ENCODE assay signal across 8 mouse cellular contexts in genomic region chr11:94549691-94550441, GRCm38 (mm10). TPM values are rescaled to one million over a fixed set of nuclear protein-coding genes. Genes with fewer than 3 reads are reported as not detected.
DNase-seq lines count a peak whose midpoint lies in the region; ATAC-seq lines count a peak whose summit lies in the region.

No protein-coding gene starts in this region.

- peaks cover 12% of the 10 kb centered on the region for H3K4me1 ChIP-seq in heart, embryonic 12.5 days (replicated peaks)
- H3K4me1 ChIP-seq in embryonic facial prominence, embryonic 15.5 days, result peaks cover 22% of the 10 kb centered on the region
- H3K4me1 ChIP-seq in liver, embryonic 11.5 days (replicated peaks; ENCODE audit: control insufficient read depth, insufficient read depth, low read length), result peaks cover 9% of the 10 kb centered on the region; the same call in 1 of the 2 replicates

- 0 out of 2 replicates have a peak overlapping the region, but pooled peaks have one; percentile 90 for H3K4me2 ChIP-seq in heart, embryonic 12.5 days
- 0 out of 2 replicates have a peak overlapping the region, but pooled peaks have one; percentile 74 for H3K4me2 ChIP-seq in embryonic facial prominence, embryonic 15.5 days (replicated peaks)
- peak overlapping the region; percentile 97 for H3K4me2 ChIP-seq in liver, embryonic 11.5 days

- intact Hi-C loops in heart, postnatal 14 days (cut with DNase I), result loop anchor here (2.0 to 5.0 kb wide), 2 partner anchors 52 to 167 kb away; partner anchors contain the start of gene Acsf2

- H3K9me3 ChIP-seq in heart, embryonic 12.5 days (replicated peaks), result 0 out of 2 replicates have a peak, but pooled peaks cover 3% of the 10 kb centered on the region
- no peaks in the 10 kb centered on the region for H3K9me3 ChIP-seq in embryonic facial prominence, embryonic 15.5 days (replicated peaks)
- H3K9me3 ChIP-seq in liver, embryonic 11.5 days (ENCODE audit: control insufficient read depth, low read length), result no peaks in the 10 kb centered on the region

- H3K27me3 ChIP-seq in heart, embryonic 12.5 days (replicated peaks), result no peaks in the 10 kb centered on the region
- no peaks in the 10 kb centered on the region for H3K27me3 ChIP-seq in embryonic facial prominence, embryonic 15.5 days
- no peaks in the 10 kb centered on the region for H3K27me3 ChIP-seq in liver, embryonic 11.5 days (replicated peaks; ENCODE audit: control insufficient read depth, insufficient read depth, low read length)

- H3K36me3 ChIP-seq in heart, embryonic 12.5 days, result peaks cover 3% of the 10 kb centered on the region
- 0 out of 2 replicates have a peak, but pooled peaks cover 2% of the 10 kb centered on the region for H3K36me3 ChIP-seq in embryonic facial prominence, embryonic 15.5 days
- no peaks in the 10 kb centered on the region for H3K36me3 ChIP-seq in liver, embryonic 11.5 days (ENCODE audit: control insufficient read depth, insufficient read depth, low read length)

- 0 out of 2 replicates have a peak overlapping the region, but pooled peaks have one; percentile 75 for H3K27ac ChIP-seq in heart, embryonic 12.5 days (ENCODE audit: poor library complexity, severe bottlenecking)
- H3K27ac ChIP-seq in embryonic facial prominence, embryonic 15.5 days (replicated peaks), result peak overlapping the region; percentile 93
- no peak overlapping the region for H3K27ac ChIP-seq in liver, embryonic 11.5 days (ENCODE audit: low read depth, low read length)

- no peak overlapping the region for H3K4me3 ChIP-seq in heart, embryonic 12.5 days
- no peak overlapping the region for H3K4me3 ChIP-seq in embryonic facial prominence, embryonic 15.5 days (replicated peaks)
- no peak overlapping the region; the same call in 1 of the 2 replicates for H3K4me3 ChIP-seq in liver, embryonic 11.5 days (ENCODE audit: low read depth, low read length)

- no peak for ATAC-seq in heart, embryonic 12.5 days (ENCODE audit: insufficient number of reproducible peaks, low FRiP score)
- no peak for ATAC-seq in embryonic facial prominence, embryonic 15.5 days (ENCODE audit: insufficient number of reproducible peaks, low FRiP score, low TSS enrichment, low read depth)
- no peak for ATAC-seq in liver, embryonic 11.5 days (replicated peaks; ENCODE audit: low FRiP score)

- no peak for DNase-seq in heart, postnatal 14 days
- DNase-seq in A20 (ENCODE audit: low read depth, low spot score), result peak; percentile 11
- DNase-seq in liver, embryonic 11.5 days (ENCODE audit: low spot score), result no peak
- no peak for DNase-seq in ovary, adult 18-20 months (ENCODE audit: low spot score)
- DNase-seq in gastrocnemius, adult 8-10 months (ENCODE audit: low spot score in 2 of 2), result no peak
- no peak for DNase-seq in lung, postnatal 36 days

- WGBS in heart, embryonic 12.5 days, result 70% methylated on average over 10 of the region's 10 CpGs
- WGBS in embryonic facial prominence, embryonic 15.5 days, result 56% methylated on average over 10 of the region's 10 CpGs
- WGBS in liver, embryonic 11.5 days, result 61% methylated on average over 10 of the region's 10 CpGs

- H3K9ac ChIP-seq in heart, embryonic 12.5 days, result 0 out of 2 replicates have a peak overlapping the region, but pooled peaks have one; percentile 7
- no peak overlapping the region for H3K9ac ChIP-seq in embryonic facial prominence, embryonic 15.5 days
- no peak overlapping the region for H3K9ac ChIP-seq in liver, embryonic 11.5 days (ENCODE audit: low read depth, low read length)

RNA-seq across cellular contexts. Expression of gene Rsad1, which starts 0.8 kb away (rescaled TPM):
- polyA plus RNA-seq in heart, embryonic 12.5 days (2016; fragmentation: Nextera tagmentation; extraction: Ambion mirVana), result 5.1 and 5.5 TPM in 2 replicates
- 1 to 10 TPM; 9.4 to 9.6 TPM for total RNA-seq in heart, postnatal 14 days (2021)
- polyA plus RNA-seq in embryonic facial prominence, embryonic 15.5 days (2015; fragmentation: Nextera tagmentation; extraction: Ambion mirVana), result 4.3 and 5.4 TPM in 2 replicates
- 3.9 and 4.1 TPM in 2 replicates for polyA plus RNA-seq in liver, embryonic 11.5 days (2014; fragmentation: Nextera tagmentation; extraction: Ambion mirVana)
- 1 to 10 TPM; 4.0 to 5.1 (median 4.4) TPM for total RNA-seq in gastrocnemius, adult 8-10 months (2022)

RNA-seq across cellular contexts. Expression of gene Chad, which starts 15.0 kb away (rescaled TPM):
- polyA plus RNA-seq in heart, embryonic 12.5 days (2016; fragmentation: Nextera tagmentation; extraction: Ambion mirVana), result 0.36 TPM in 1 of 2 replicates, not detected in the other
- total RNA-seq in heart, postnatal 14 days (2021), result 1 to 10 TPM in 1 of 2 experiments, under 1 TPM in 1; 0.22 to 2.4 TPM
- 7.5 and 12.0 TPM in 2 replicates for polyA plus RNA-seq in embryonic facial prominence, embryonic 15.5 days (2015; fragmentation: Nextera tagmentation; extraction: Ambion mirVana)
- 0.16 and 0.25 TPM in 2 replicates for polyA plus RNA-seq in liver, embryonic 11.5 days (2014; fragmentation: Nextera tagmentation; extraction: Ambion mirVana)
- total RNA-seq in gastrocnemius, adult 8-10 months (2022), result 10 to 100 TPM in 2 of 4 experiments, 1 to 10 TPM in 2; 3.0 to 32.8 (median 13.1) TPM

RNA-seq across cellular contexts. Expression of gene Mycbpap, which starts 28.3 kb away (rescaled TPM):
- polyA plus RNA-seq in heart, embryonic 12.5 days (2016; fragmentation: Nextera tagmentation; extraction: Ambion mirVana), result 9.1 and 11.5 TPM in 2 replicates
- total RNA-seq in heart, postnatal 14 days (2021), result 1 to 10 TPM; 1.4 to 2.1 TPM
- 4.0 and 5.8 TPM in 2 replicates for polyA plus RNA-seq in embryonic facial prominence, embryonic 15.5 days (2015; fragmentation: Nextera tagmentation; extraction: Ambion mirVana)
- 0.84 and 1.1 TPM in 2 replicates for polyA plus RNA-seq in liver, embryonic 11.5 days (2014; fragmentation: Nextera tagmentation; extraction: Ambion mirVana)
- total RNA-seq in gastrocnemius, adult 8-10 months (2022), result not detected

RNA-seq across cellular contexts. Expression of gene Epn3, which starts 50.1 kb away (rescaled TPM):
- 14.4 and 14.5 TPM in 2 replicates for polyA plus RNA-seq in heart, embryonic 12.5 days (2016; fragmentation: Nextera tagmentation; extraction: Ambion mirVana)
- 10 to 100 TPM; 19.9 to 24.0 TPM for total RNA-seq in heart, postnatal 14 days (2021)
- 11.7 and 11.8 TPM in 2 replicates for polyA plus RNA-seq in embryonic facial prominence, embryonic 15.5 days (2015; fragmentation: Nextera tagmentation; extraction: Ambion mirVana)
- polyA plus RNA-seq in liver, embryonic 11.5 days (2014; fragmentation: Nextera tagmentation; extraction: Ambion mirVana), result 0.84 and 0.91 TPM in 2 replicates
- under 1 TPM in 1 of 4 experiments, not detected in 3; 0.11 TPM for total RNA-seq in gastrocnemius, adult 8-10 months (2022)

RNA-seq across cellular contexts. Expression of gene Acsf2, which starts 51.8 kb away (rescaled TPM):
- 3.4 and 4.3 TPM in 2 replicates for polyA plus RNA-seq in heart, embryonic 12.5 days (2016; fragmentation: Nextera tagmentation; extraction: Ambion mirVana)
- total RNA-seq in heart, postnatal 14 days (2021), result 10 to 100 TPM; 31.6 to 35.6 TPM
- polyA plus RNA-seq in embryonic facial prominence, embryonic 15.5 days (2015; fragmentation: Nextera tagmentation; extraction: Ambion mirVana), result 5.9 and 6.1 TPM in 2 replicates
- polyA plus RNA-seq in liver, embryonic 11.5 days (2014; fragmentation: Nextera tagmentation; extraction: Ambion mirVana), result 2.6 and 3.1 TPM in 2 replicates
- total RNA-seq in gastrocnemius, adult 8-10 months (2022), result 1 to 10 TPM; 1.2 to 2.6 (median 1.9) TPM
